In genomic region chr15:99715982-99716746, GRCm38 (mm10) we compare ENCODE assay signal across 11 mouse cellular contexts. TPM values are rescaled to one million over a fixed set of nuclear protein-coding genes. Genes with fewer than 3 reads are reported as not detected.
DNase-seq lines count a peak whose midpoint lies in the region; ATAC-seq and TF ChIP-seq lines count a peak whose summit lies in the region.
"Had no signal": no experiment of that assay in that cellular context is flagged by ENCODE, and none has a peak within 500 bp of the region (broad histone marks: within the 10 kb centered on the region; RNA-seq: fewer than 3 reads in every experiment).

No protein-coding gene starts in this region.

- no peak overlapping the region for H3K4me3 ChIP-seq in cerebellum, adult 2 months (replicated peaks; ENCODE audit: insufficient read depth, low read depth, low read length)
- H3K4me3 ChIP-seq in stomach, postnatal 0 days (ENCODE audit: low read depth, low read length) = no peak overlapping the region
- H3K4me3 ChIP-seq: lung, embryonic 15.5 days had no signal

- TF ChIP-seq EP300 in stomach, postnatal 0 days (optimal IDR thresholded peaks at IDR 0.05) = no peak

- H3K9ac ChIP-seq in stomach, postnatal 0 days (ENCODE audit: low read length) = no peak overlapping the region
- H3K9ac ChIP-seq: lung, embryonic 15.5 days had no signal

- DNase-seq in cerebellum, adult 2 months = no peak
- DNase-seq in cerebellum, postnatal 36 days = no peak
- peak; percentile 49 for DNase-seq in lung, postnatal 10 days
- no peak for DNase-seq in lung, postnatal 36 days
- DNase-seq in kidney, postnatal 4 days = peak; percentile 51 to 72
- DNase-seq in stomach, postnatal 0 days (ENCODE audit: low spot score) = no peak
- no peak for DNase-seq in natural killer cell, adult 2 months (ENCODE audit: low spot score in 2 of 2)
- no peak for DNase-seq in heart, postnatal 36 days

- no peak for TF ChIP-seq POLR2A in cerebellum, adult 2 months (IDR thresholded peaks at IDR 0.05; ENCODE audit: borderline replicate concordance, insufficient read depth, low read length)

- ATAC-seq in stomach, postnatal 0 days (ENCODE audit: low FRiP score, low TSS enrichment) = peak; percentile 14; the same call in 1 of the 2 replicates

- peaks cover 13% of the 10 kb centered on the region for H3K36me3 ChIP-seq in stomach, postnatal 0 days (ENCODE audit: control insufficient read depth, insufficient read depth, low read length)

- H3K9me3 ChIP-seq in stomach, postnatal 0 days (ENCODE audit: control insufficient read depth, low read length) = no peaks in the 10 kb centered on the region
- H3K9me3 ChIP-seq: lung, embryonic 15.5 days had no signal

- no peak for TF ChIP-seq CTCF in cerebellum, adult 2 months (IDR thresholded peaks at IDR 0.05; ENCODE audit: borderline replicate concordance, insufficient read depth, low read depth, low read length)
- no peak for TF ChIP-seq CTCF in stomach, postnatal 0 days (IDR thresholded peaks at IDR 0.05; ENCODE audit: low read depth)

- no peak overlapping the region for H3K4me2 ChIP-seq in stomach, postnatal 0 days (replicated peaks; ENCODE audit: low read depth)
- H3K4me2 ChIP-seq: lung, embryonic 15.5 days had no signal

- no peaks in the 10 kb centered on the region for H3K27me3 ChIP-seq in cerebellum, adult 2 months (ENCODE audit: control insufficient read depth, insufficient read depth, low read length)
- H3K27me3 ChIP-seq in stomach, postnatal 0 days (ENCODE audit: control insufficient read depth, insufficient read depth, low read length) = no peaks in the 10 kb centered on the region
- H3K27me3 ChIP-seq: lung, embryonic 15.5 days had no signal

- H3K27ac ChIP-seq in cerebellum, adult 2 months (ENCODE audit: insufficient read depth, low read length) = peak overlapping the region; percentile 93
- H3K27ac ChIP-seq in stomach, postnatal 0 days (replicated peaks) = no peak overlapping the region
- H3K27ac ChIP-seq: lung, embryonic 15.5 days had no signal

- intact Hi-C loops in heart, postnatal 36 days (cut with DNase I) = loop anchor here (1.0 to 5.0 kb wide), 3 partner anchors 62 to 511 kb away; partner anchors contain the start of gene Atf1

- H3K4me1 ChIP-seq in cerebellum, adult 2 months (ENCODE audit: control insufficient read depth, insufficient read depth, low read length) = peaks cover 44% of the 10 kb centered on the region
- no peaks in the 10 kb centered on the region for H3K4me1 ChIP-seq in stomach, postnatal 0 days (replicated peaks; ENCODE audit: control insufficient read depth, insufficient read depth)

- 69% methylated on average over 11 of the region's 11 CpGs for WGBS in cerebellum, adult 2 months
- WGBS in stomach, postnatal 0 days = 59% methylated on average over 11 of the region's 11 CpGs

RNA-seq across cellular contexts. Expression of gene Gpd1, which starts 1.2 kb away (rescaled TPM):
- polyA plus RNA-seq in cerebellum, adult 2 months (2012; rRNA removed) = 130 and 143 TPM in 2 replicates
- polyA plus RNA-seq in stomach, postnatal 0 days (2015; fragmentation: Nextera tagmentation; extraction: Ambion mirVana) = 6.8 and 7.9 TPM in 2 replicates
- 10 to 100 TPM; 61.0 to 62.5 TPM for total RNA-seq in heart, postnatal 36 days (2021)

RNA-seq across cellular contexts. Expression of gene Cox14, which starts 9.3 kb away (rescaled TPM):
- 351 and 364 TPM in 2 replicates for polyA plus RNA-seq in cerebellum, adult 2 months (2012; rRNA removed)
- polyA plus RNA-seq in stomach, postnatal 0 days (2015; fragmentation: Nextera tagmentation; extraction: Ambion mirVana) = 199 and 206 TPM in 2 replicates
- 100 to 1,000 TPM; 218 to 222 TPM for total RNA-seq in heart, postnatal 36 days (2021)

RNA-seq across cellular contexts. Expression of gene Gm17349, which starts 10.9 kb away (rescaled TPM):
- not detected in 2 replicates for polyA plus RNA-seq in cerebellum, adult 2 months (2012; rRNA removed)
- 1.0 and 2.5 TPM in 2 replicates for polyA plus RNA-seq in stomach, postnatal 0 days (2015; fragmentation: Nextera tagmentation; extraction: Ambion mirVana)
- 1 to 10 TPM; 1.8 to 2.4 TPM for total RNA-seq in heart, postnatal 36 days (2021)
- polyA plus RNA-seq: C2C12; lung, embryonic 15.5 days; stomach, embryonic 14.5 days had no signal

RNA-seq across cellular contexts. Expression of gene Smarcd1, which starts 14.2 kb away (rescaled TPM):
- polyA plus RNA-seq in cerebellum, adult 2 months (2012; rRNA removed) = 82.3 and 87.1 TPM in 2 replicates
- polyA plus RNA-seq in stomach, postnatal 0 days (2015; fragmentation: Nextera tagmentation; extraction: Ambion mirVana) = 10.9 and 11.6 TPM in 2 replicates
- total RNA-seq in heart, postnatal 36 days (2021) = 10 to 100 TPM; 18.7 to 22.1 TPM

RNA-seq across cellular contexts. Expression of gene Asic1, which starts 46.0 kb away (rescaled TPM):
- 102 and 104 TPM in 2 replicates for polyA plus RNA-seq in cerebellum, adult 2 months (2012; rRNA removed)
- polyA plus RNA-seq in stomach, postnatal 0 days (2015; fragmentation: Nextera tagmentation; extraction: Ambion mirVana) = 1.0 and 1.2 TPM in 2 replicates
- total RNA-seq in heart, postnatal 36 days (2021) = under 1 TPM; 0.22 to 0.35 TPM

Comparison
In these comparisons a context has a peak if more than half of its experiments do, and no peak if none do; other contexts are left out.
1. DNase-seq: peak in lung, postnatal 10 days (single experiment) and kidney, postnatal 4 days (2 of 2); none in cerebellum, adult 2 months (0 of 2), cerebellum, postnatal 36 days (0 of 2), lung, postnatal 36 days (single experiment), stomach, postnatal 0 days (single experiment), natural killer cell, adult 2 months (0 of 2) and heart, postnatal 36 days (0 of 2).
2. RNA of gene Gpd1, which starts 1.2 kb away (polyA plus RNA-seq): 130 to 143 TPM in cerebellum, adult 2 months; 6.8 to 7.9 TPM in stomach, postnatal 0 days; every median in the first group is over 10 times any median in the second.